Mouse (Mus musculus): ENCODE measurements around the gene Fam20b.

GRCm38 (mm10) chr1:156659906-156660659 is 58.8 kb downstream of the Fam20b start:
- no peak for TF ChIP-seq CTCF (IDR thresholded peaks at IDR 0.05; ENCODE audit: insufficient read depth, low read length)
- no peak for TF ChIP-seq POLR2A (IDR thresholded peaks at IDR 0.05; ENCODE audit: borderline replicate concordance, extremely low read depth, low read depth, low read length)

Data from lung, adult 2 months (tissue).